Mouse (Mus musculus): ENCODE measurements at regions not wholly inside any gene's neighbourhood (a gene's known extent, or its start where the extent isn't known, plus 50 kb on each side); places are given as distances from the start of the nearest gene placed in this dataset.

DNA sequence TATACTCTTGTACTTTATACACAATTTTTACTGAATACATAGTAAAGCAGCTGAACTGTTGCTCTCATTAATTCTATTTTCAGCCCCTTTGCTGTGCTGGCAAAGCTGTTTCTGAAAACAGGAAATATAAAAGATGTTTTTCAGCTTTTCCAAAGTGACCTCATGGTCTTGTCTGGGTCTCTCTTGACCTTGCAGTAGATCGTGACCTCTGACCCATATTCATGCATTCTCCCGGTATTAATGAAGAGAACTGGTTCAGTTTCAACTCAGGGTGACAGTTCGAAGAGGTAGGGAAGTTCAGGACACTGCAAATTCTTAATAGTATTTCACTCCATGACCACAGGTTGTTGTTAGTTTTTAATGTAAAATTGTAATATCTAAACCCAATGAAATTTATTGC is 56.7 kb upstream of the Ankrd50 start:
- no peak for TF ChIP-seq CTCF (IDR thresholded peaks at IDR 0.05)
- no peak overlapping the region for H3K27ac ChIP-seq
- intact Hi-C loops (cut with DNase I), result no loop called here
- no peak overlapping the region for H3K4me3 ChIP-seq
- no peak for DNase-seq (ENCODE audit: extremely low spot score in 1 of 2, low spot score in 2 of 2)

DNA sequence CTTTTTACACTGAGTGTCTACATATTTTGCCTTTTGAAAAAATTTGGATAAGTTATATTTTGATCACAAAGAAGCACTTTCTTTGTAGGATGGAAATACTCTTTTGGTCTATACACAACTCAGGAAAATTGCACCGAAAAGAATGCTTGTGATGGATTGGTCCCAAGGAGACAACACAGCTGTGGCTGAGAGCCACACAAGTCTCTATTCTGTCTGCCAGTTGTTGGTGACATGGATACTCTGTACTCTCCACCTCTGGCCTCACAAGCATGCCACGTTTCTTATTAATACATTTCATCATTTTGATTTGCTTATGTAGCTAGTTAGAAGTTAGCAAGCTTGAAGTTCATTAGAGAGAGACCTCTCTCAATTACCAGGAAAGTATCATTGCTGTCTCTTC is 53.7 kb upstream of the Ankrd50 start:
- Histone ChIP-seq H3K4me3 (no peak overlapping the region), H3K27ac (no peak overlapping the region)
- TF ChIP-seq CTCF (IDR thresholded peaks at IDR 0.05), result no peak
- intact Hi-C loops (cut with DNase I), result no loop called here
- no peak for DNase-seq (ENCODE audit: extremely low spot score in 1 of 2, low spot score in 2 of 2)

DNA sequence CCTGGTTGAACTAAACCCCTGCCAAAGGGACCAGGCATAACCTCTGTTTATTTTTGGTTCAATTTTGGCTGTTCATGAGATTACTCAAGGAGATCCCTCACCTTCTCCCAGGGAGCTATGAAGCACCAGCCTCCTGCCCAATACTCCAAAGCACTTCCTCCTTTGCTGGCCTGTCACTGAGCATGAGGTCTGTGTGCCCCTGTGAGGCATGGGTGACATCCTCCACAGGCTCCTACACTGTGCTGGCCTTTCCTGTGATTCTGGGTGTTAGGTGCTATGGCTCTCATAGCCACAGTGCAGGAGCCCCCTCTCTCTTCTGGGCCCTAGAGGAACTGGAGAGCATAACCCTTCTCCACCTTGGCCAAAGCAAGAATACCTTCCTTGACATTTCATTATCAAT is 53.1 kb upstream of the Ankrd50 start:
- no peak overlapping the region for H3K4me3 ChIP-seq

More for the DNA sequence above, 53.1 kb upstream of the Ankrd50 start:
- intact Hi-C loops (cut with DNase I), result no loop called here
- DNase-seq (ENCODE audit: extremely low spot score in 1 of 2, low spot score in 2 of 2), result no peak
- H3K27ac ChIP-seq, result no peak overlapping the region
- no peak for TF ChIP-seq CTCF (IDR thresholded peaks at IDR 0.05)

Small RNA genes lying in the stretch of these regions (microRNA-seq; reads per million reads assigned to microRNA genes)
- gene Gm24462, result 0 reads per million in 2 experiments
